Mouse (Mus musculus): Measurements from ENCODE around the gene Suz12. TPM values are rescaled to one million over a fixed set of nuclear protein-coding genes. Genes with fewer than 3 reads are reported as not detected.

Suz12 gene
- 7.9 and 8.4 TPM in 2 replicates for polyA plus RNA-seq (2015; fragmentation: Nextera tagmentation; extraction: Ambion mirVana)

DNA sequence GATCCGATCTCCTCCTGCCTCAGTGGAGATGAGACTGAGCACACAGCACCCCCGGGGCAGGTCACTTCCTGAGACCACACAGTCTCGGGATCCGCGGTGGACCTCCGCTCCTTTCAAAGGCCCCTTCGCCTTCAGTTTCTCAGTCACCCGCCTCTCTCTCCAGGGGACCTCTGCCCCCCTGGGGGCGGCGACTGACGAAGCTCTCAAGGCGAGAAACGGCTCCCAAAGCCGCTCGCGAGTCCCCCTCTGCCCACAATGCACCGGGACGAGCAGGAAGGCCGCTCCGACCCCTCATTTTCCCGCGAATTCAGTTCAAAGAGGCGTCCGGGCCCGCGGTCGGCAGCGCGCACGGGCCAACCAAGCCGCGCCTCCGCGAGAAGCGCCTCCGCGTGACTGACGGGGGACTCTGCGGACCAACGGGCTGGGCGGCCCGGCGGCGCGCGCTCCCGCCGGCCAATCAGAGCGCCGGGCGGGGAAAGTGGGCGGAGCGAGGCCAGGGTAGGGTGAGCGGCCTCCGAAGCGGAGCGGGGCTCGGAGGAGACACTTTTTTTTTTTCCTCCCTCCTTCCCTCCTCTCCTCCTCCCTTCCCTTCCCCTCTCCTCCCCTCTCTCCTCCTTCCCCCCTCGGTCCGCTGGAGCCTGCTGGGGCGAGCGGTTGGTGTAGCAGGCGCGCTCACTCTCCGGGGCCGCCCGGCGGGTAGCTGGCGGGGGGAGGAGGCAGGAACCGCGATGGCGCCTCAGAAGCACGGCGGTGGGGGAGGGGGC is at the start of gene Suz12:
TSS of gene Suz12 (plus strand) at position 515 of the 764 bp plus-strand sequence.
- TF ChIP-seq CTCF (IDR thresholded peaks at IDR 0.05; ENCODE audit: low read depth) (no peak), EP300 (optimal IDR thresholded peaks at IDR 0.05) (no peak)
- under 1% methylated on average over 61 of the region's 74 CpGs for WGBS
- ATAC-seq (ENCODE audit: low FRiP score, low TSS enrichment) (peak; percentile 98), DNase-seq (ENCODE audit: low spot score) (peak; percentile 97)
- Histone ChIP-seq H3K4me1 (replicated peaks; ENCODE audit: control insufficient read depth, insufficient read depth) (no peaks in the 10 kb centered on the region), H3K27ac (replicated peaks) (peak within 1 kb of the TSS; percentile 95), H3K4me3 (ENCODE audit: low read depth, low read length) (peak within 1 kb of the TSS; percentile 94), H3K36me3 (ENCODE audit: control insufficient read depth, insufficient read depth, low read length) (no peaks in the 10 kb centered on the region), H3K27me3 (ENCODE audit: control insufficient read depth, insufficient read depth, low read length) (no peaks in the 10 kb centered on the region), H3K9ac (ENCODE audit: low read length) (peak within 1 kb of the TSS; percentile 91), H3K9me3 (ENCODE audit: control insufficient read depth, low read length) (no peaks in the 10 kb centered on the region), H3K4me2 (replicated peaks; ENCODE audit: low read depth) (peak within 1 kb of the TSS; percentile 73)

DNA sequence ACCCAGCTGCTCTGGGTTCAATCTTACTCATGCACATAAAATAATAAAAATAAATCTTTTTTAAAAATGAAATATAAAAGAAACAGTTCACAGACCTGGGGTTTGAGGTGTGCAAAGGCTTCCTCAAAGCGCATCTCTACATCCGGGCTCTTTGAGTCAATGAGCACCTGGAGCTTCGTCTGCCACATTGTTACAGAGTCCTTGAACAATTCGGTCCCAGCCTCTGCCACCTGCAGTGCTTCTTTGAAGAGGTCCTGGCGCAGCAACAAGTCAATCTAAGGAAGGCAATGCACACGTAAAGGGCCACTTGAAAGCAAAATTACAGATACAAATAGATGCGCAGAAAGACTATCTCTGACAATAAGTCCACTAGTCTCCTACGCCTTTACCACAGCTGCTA is 49.8 kb upstream of the Suz12 start:
- ATAC-seq (ENCODE audit: low FRiP score, low TSS enrichment): no peak
- 88% methylated on average over 8 of the region's 8 CpGs for WGBS
- H3K36me3 ChIP-seq (ENCODE audit: control insufficient read depth, insufficient read depth, low read length): peaks cover 26% of the 10 kb centered on the region

DNA sequence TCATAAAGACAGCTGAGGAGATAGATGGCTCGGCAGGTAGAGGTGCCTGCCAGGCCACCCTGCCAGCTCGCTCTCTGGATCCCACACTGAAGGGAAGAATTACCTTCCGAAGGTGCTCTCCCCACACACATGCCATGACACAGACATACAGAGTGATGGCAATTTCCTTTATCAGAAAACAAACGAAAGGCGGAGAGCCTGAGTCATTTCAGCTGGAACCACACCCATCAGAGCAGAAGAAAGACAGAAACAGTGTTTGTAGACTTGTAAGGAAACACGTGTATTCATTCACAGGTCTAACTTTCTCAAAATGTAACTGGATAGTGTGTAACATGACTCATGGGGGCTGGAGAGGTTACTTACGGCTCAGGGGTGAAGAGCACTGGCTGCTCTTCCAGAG is 49.3 kb upstream of the Suz12 start:
- no peaks in the 10 kb centered on the region for H3K27me3 ChIP-seq (ENCODE audit: control insufficient read depth, insufficient read depth, low read length)
- H3K4me3 ChIP-seq (ENCODE audit: low read depth, low read length): no peak overlapping the region
- H3K4me2 ChIP-seq (replicated peaks; ENCODE audit: low read depth): no peak overlapping the region
- no peaks in the 10 kb centered on the region for H3K9me3 ChIP-seq (ENCODE audit: control insufficient read depth, low read length)
- no peak overlapping the region for H3K9ac ChIP-seq (ENCODE audit: low read length)
- TF ChIP-seq CTCF (IDR thresholded peaks at IDR 0.05; ENCODE audit: low read depth): no peak
- no peak for TF ChIP-seq EP300 (optimal IDR thresholded peaks at IDR 0.05)
- peak; percentile 77 for ATAC-seq (ENCODE audit: low FRiP score, low TSS enrichment)
- H3K27ac ChIP-seq (replicated peaks): no peak overlapping the region
- peak; percentile 24 for DNase-seq (ENCODE audit: low spot score)
- 60% methylated on average over 7 of the region's 7 CpGs for WGBS
- H3K36me3 ChIP-seq (ENCODE audit: control insufficient read depth, insufficient read depth, low read length): peaks cover 26% of the 10 kb centered on the region
- H3K4me1 ChIP-seq (replicated peaks; ENCODE audit: control insufficient read depth, insufficient read depth): no peaks in the 10 kb centered on the region

More for the DNA sequence above, 49.8 kb upstream of the Suz12 start:
- H3K4me3 ChIP-seq (ENCODE audit: low read depth, low read length): no peak overlapping the region
- H3K9ac ChIP-seq (ENCODE audit: low read length): no peak overlapping the region
- no peak overlapping the region for H3K27ac ChIP-seq (replicated peaks)
- H3K4me2 ChIP-seq (replicated peaks; ENCODE audit: low read depth): no peak overlapping the region
- H3K4me1 ChIP-seq (replicated peaks; ENCODE audit: control insufficient read depth, insufficient read depth): no peaks in the 10 kb centered on the region
- H3K9me3 ChIP-seq (ENCODE audit: control insufficient read depth, low read length): no peaks in the 10 kb centered on the region
- no peak for DNase-seq (ENCODE audit: low spot score)
- no peak for TF ChIP-seq CTCF (IDR thresholded peaks at IDR 0.05; ENCODE audit: low read depth)
- no peak for TF ChIP-seq EP300 (optimal IDR thresholded peaks at IDR 0.05)
- no peaks in the 10 kb centered on the region for H3K27me3 ChIP-seq (ENCODE audit: control insufficient read depth, insufficient read depth, low read length)

DNA sequence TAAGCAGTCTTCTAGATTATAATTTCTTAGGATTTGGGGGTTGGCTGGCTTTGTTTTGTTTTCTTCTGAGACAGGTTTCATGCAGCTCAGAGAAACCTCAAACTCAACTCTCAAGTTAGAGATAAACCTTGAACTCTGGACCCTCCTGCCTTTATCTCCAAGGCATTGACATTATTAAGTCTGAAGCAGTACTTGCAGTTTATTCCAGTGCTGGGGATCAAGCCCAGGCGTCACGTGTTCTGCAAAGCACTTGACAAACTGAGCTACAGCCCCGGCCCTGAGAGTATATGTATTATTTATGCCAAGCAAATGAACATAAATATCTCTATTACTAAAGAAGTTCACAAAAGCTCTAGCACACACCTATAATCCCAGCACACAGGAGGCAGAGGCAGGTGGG is 45.6 kb upstream of the Suz12 start:
- no peaks in the 10 kb centered on the region for H3K9me3 ChIP-seq (ENCODE audit: control insufficient read depth, low read length)
- peaks cover 15% of the 10 kb centered on the region for H3K36me3 ChIP-seq (ENCODE audit: control insufficient read depth, insufficient read depth, low read length)
- no peak overlapping the region for H3K27ac ChIP-seq (replicated peaks)
- WGBS: 88% methylated on average over 3 of the region's 3 CpGs
- no peak overlapping the region for H3K4me2 ChIP-seq (replicated peaks; ENCODE audit: low read depth)
- DNase-seq (ENCODE audit: low spot score): no peak
- no peak for TF ChIP-seq CTCF (IDR thresholded peaks at IDR 0.05; ENCODE audit: low read depth)
- no peak for TF ChIP-seq EP300 (optimal IDR thresholded peaks at IDR 0.05)
- no peak overlapping the region for H3K4me3 ChIP-seq (ENCODE audit: low read depth, low read length)
- no peaks in the 10 kb centered on the region for H3K27me3 ChIP-seq (ENCODE audit: control insufficient read depth, insufficient read depth, low read length)
- ATAC-seq (ENCODE audit: low FRiP score, low TSS enrichment): no peak
- H3K9ac ChIP-seq (ENCODE audit: low read length): no peak overlapping the region
- H3K4me1 ChIP-seq (replicated peaks; ENCODE audit: control insufficient read depth, insufficient read depth): no peaks in the 10 kb centered on the region

DNA sequence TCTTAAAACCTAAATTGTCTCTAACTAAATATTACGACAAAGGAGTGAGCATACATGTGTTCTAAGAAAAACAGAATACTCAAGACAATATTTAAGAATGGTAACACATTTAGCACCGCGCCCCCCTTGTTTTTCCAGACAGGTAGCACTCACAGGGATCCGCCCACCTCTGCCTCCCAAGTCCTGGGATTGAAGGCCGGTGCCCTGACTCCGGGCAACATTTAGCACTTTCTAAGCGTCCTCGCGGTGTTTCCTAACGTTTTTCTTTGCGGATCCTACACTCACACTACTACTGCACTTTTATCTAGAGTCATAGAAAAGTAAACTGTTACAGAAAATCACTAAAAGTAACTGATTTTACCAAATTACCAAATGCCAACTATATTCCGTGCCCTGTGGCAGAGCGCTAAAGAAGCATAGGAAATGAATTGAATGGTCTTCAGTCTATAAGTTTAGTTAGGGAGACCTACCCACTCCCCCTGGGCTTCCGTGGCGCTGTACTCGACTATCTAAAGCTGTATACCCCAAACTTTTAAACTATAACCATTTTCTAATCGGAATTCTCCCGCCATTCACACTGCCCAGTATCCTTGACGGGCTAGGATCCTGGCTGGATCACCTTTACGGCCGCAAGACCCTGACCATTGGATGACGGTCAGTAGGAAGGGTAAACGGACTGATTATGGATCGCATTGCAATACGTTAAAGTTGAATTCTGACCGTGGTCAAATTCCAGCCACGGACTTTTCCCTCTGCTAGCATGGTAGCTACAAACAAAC is 31.4 kb upstream of the Suz12 start:
- Histone ChIP-seq H3K36me3 (ENCODE audit: control insufficient read depth, insufficient read depth, low read length) (peaks cover 10% of the 10 kb centered on the region), H3K27ac (replicated peaks) (peak overlapping the region; percentile 80), H3K9ac (ENCODE audit: low read length) (peak overlapping the region; percentile 75), H3K27me3 (ENCODE audit: control insufficient read depth, insufficient read depth, low read length) (no peaks in the 10 kb centered on the region), H3K4me3 (ENCODE audit: low read depth, low read length) (peak overlapping the region; percentile 78), H3K4me2 (replicated peaks; ENCODE audit: low read depth) (peak overlapping the region; percentile 86), H3K9me3 (ENCODE audit: control insufficient read depth, low read length) (no peaks in the 10 kb centered on the region), H3K4me1 (replicated peaks; ENCODE audit: control insufficient read depth, insufficient read depth) (0 out of 2 replicates have a peak, but pooled peaks cover 2% of the 10 kb centered on the region)
- DNase-seq (ENCODE audit: low spot score) (peak; percentile 23), ATAC-seq (ENCODE audit: low FRiP score, low TSS enrichment) (peak; percentile 20)
- TF ChIP-seq EP300 (optimal IDR thresholded peaks at IDR 0.05) (no peak), CTCF (IDR thresholded peaks at IDR 0.05; ENCODE audit: low read depth) (no peak)
- WGBS: 6% methylated on average over 27 of the region's 27 CpGs
